Mouse (Mus musculus) midbrain, embryonic 11.5 days (tissue): Measurements from ENCODE around the gene Slc25a43. TPM values are rescaled to one million over a fixed set of nuclear protein-coding genes. Genes with fewer than 3 reads are reported as not detected.

Experiments
- polyA plus RNA-seq: library from polyadenylated mRNA; unstranded; fragments of >200 nt; fragmentation: Nextera tagmentation; extraction: Ambion mirVana; gene quantifications from 2 replicates; pipeline ENCODE4 v1.2.1, GENCODE M21; 2014

Slc25a43 gene
- polyA plus RNA-seq, 1 experiment from 2014 or later, result 1.0 TPM

Other genes starting within 250 kb of the Slc25a43 start
- gene Pgrmc1, start 145.5 kb upstream of the Slc25a43 start, polyA plus RNA-seq, result 443 and 490 TPM in 2 replicates
- 4.3 and 5.1 TPM in 2 replicates for gene Akap17b, start 98.3 kb upstream of the Slc25a43 start, polyA plus RNA-seq
- gene Slc25a5, start 52.0 kb downstream of the Slc25a43 start, polyA plus RNA-seq, result 805 and 833 TPM in 2 replicates
- 119 and 120 TPM in 2 replicates for gene Ube2a, start 130.2 kb downstream of the Slc25a43 start, polyA plus RNA-seq
- gene C330007P06Rik, start 130.5 kb downstream of the Slc25a43 start, polyA plus RNA-seq, result 35.6 and 39.5 TPM in 2 replicates
- gene Nkrf, start 159.2 kb downstream of the Slc25a43 start, polyA plus RNA-seq, result 7.0 and 7.3 TPM in 2 replicates
- 47.5 and 50.0 TPM in 2 replicates for gene Sept6, start 248.1 kb downstream of the Slc25a43 start, polyA plus RNA-seq